Mouse (Mus musculus) adipocyte (in vitro differentiated cells): ENCODE data around the gene Tspan33.
"Not testable (repeated sequence)": the region's sequence is repeated elsewhere in the genome, so short reads cannot be mapped to it uniquely, and the experiment has no call there.

Experiments
- DNase-seq: peaks from one replicate; pipeline ENCODE4 v3.0.0-alpha.2; 2016; ENCODE audit warnings: low spot score

The Tspan33 gene

DNA sequence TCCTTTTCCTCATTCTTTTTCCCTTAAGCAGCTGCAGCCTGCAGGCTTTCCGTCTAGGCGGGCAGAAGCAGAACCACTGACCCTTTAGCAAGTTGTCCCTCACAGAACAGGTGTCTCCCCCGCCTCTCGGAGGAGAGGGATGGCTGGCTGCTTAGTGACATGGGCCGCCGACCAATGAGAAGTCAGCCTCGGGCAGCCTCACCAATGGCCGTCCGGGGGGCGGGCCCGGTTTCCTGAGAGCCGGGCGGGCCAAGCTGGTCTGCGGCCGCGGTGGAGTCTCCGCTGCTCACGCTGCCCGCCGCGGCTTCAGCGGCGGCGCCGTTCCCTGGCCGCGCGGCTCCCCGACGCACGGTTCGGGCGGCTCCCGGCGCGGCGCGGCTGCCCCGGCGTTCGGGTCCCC lies at the start of gene Tspan33:
TSS of gene Tspan33 (plus strand) at position 270 of the 400 bp plus-strand sequence.
- DNase-seq, result peak; percentile 76

DNA sequence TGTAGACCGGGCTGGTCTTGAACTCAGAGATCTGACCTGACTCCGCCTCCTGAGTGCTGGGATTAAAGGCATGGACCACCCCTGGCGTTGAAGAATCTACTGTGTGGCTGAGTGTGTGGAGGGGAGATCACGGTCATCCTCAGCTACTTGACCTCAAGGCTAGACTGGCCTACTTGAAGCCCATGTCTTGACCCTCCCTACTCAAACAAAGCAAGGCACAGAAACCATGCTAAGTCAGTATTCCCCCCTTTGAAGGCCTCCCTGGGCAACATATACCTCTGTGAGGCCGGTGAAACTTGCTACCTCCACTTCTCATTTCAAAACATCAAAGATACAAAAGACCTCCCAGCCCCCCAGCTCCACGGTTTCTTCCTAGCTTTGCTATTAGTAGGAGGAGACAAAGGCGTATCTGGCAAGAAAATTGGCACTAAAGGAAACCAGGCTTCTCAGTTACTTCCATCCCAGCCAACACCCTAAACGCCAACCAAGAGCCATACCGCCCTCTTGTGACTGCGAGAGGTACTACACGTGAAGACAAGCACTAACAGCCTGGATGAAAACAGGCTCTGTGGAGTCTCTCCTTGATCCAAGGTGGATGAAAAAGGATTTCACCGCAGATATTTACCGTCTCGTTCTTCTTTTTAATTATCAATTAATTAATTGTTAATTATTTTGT lies 44.4 kb upstream of the Tspan33 start:
- peak; percentile 98 for DNase-seq

DNA sequence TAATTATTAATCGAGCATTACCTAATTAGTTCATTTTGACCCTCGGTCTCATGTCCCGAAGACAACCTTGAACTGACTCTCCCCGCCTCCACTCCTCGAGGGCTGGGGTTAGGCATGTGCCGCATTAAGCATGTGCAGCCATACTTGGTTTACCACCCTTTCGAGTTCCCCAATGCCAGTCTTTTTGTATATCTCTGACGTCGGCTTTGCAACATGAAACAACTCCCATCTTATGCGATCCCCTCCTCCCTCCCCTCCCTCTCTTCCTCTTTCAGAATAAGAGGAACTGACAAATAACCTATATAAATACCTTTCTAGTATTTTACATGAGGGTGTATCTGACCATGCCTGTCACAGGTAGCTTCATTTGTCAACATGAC lies 43.9 kb upstream of the Tspan33 start:
- no peak for DNase-seq

DNA sequence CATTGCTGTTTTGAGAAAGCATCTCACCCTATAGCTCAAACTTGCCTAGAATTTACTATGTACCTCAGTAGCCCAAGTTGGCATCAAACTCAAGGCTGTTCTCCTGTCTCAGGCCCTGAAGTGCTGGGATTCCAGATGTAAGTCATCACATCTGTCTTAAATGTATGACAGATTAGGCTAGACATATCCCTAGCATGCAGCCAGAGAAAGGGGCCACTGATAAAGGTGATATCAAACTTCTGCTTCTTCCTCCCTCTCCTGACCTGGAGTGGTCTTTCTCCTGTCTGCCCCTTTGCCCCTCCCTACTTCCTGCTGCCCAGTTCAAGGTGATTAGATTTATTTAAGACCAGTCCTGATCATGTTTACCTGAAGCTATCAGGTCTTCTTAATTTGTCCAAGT lies 40.8 kb upstream of the Tspan33 start:
- DNase-seq, result no peak

- DNase-seq, result no peak
Observed at GRCm38 (mm10) chr6:29658626-29659475, 35.2 kb upstream of the Tspan33 start.

DNA sequence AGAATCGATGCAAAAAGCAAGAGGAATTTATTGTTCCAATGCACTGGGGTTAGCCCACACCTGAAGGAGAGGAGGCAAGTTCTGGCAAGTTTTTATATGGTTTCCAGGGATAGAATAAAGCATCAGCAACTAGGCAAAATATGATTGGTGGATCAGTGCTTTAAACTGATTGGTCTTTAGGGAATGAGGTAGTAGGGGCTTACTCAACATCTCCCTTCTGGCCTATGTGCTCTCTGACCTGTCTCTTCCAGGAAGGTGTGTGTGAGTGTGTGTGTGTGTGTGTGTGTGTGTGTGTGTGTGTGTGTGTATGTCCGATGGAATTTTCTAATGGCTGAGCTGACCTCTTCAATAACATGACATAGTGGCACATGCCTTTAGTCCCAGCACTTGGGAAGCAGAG lies 34.1 kb upstream of the Tspan33 start:
- no peak for DNase-seq

DNA sequence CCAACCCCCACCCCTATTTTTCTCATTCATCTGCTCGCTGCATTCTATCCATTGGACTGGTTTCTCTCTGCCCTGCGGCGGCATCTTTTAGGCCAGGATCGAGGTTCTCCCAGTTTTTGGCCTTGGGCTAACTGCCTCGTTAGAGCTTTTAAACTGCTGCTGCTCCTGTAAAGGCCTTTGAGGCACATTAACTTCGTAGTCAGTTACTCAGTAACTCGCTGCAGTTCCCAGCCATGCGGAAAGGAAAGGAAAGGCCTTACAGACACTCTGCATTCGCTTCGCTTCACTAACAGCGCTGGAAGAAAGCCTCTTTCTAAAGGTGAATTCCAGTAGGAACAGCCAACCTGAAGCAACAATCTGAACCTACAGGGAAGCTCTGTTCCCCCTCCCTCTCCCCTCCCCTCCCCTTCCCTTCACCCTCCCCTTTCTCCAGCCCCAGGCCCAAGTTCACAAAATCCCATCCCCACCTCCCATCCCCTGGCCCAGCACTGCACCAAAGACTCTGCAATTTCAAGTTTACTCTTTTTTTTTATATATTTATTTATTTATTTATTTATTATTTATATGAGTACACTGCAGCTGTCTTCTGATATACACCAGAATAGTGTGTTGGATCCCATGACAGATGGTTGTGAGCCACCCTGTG lies 33.2 kb upstream of the Tspan33 start:
- DNase-seq, result no peak

DNA sequence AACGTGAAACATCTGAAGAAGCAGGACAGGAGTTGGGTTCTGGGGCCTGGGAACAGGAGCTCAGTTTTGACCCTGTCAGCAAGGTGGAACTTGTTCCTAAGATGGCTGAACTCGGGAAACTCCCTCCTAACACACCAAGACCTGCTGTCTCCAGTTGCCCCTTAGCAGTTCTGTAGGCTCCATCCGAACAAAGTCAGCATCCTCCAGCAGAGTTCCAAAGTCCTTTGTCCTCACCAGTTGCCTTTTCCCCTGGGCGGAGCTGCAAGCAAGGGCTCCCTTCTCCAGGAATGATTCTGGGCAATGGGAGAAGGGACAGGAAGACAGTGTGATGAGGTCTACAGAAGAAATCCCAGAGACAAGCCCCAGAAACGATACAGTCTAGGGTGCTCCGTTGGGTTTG lies 26.8 kb upstream of the Tspan33 start:
- DNase-seq, result no peak

- no peak for DNase-seq
Observed at GRCm38 (mm10) chr6:29671741-29672140, 22.3 kb upstream of the Tspan33 start.

DNA sequence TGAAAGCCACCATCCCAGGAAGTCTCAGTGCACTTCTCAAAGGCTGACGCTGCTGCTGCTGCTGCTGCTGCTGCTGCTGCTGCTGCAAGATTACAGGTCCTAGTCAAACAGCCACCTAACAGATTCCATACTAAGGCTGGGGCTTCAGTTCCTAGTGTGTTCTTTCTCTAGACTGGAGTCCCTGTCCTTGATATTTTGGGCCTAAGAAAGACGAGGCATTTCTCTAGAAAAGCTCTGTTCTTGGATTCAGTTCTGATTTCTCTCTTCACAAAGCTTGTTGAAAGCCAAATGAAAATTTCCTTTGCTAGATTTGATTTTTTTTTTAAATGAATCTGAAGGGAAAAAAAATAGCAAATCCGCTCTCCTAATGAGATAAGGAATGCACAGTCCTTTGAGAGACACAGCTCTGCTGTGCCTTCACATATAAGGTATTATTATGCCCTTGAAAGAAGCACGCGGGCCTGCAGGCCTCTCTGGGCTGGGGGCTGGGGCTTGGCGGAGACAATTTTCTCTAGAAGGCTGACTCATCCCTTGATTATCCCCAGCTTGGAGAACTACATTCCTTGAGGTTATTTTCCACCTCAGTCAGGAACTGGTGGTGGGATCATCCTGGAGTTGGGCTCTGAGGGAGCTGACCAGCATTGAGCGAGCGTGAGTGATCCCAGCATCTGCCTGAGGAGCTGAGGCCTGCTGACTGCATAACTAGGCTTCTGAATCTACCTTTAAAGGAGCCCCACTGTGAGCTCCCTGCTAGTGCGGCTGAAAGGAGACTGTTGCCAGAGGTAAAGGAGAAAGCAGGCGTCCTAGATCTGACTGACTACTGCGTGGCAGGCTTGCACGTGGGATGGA lies 21.2 kb upstream of the Tspan33 start:
- no peak for DNase-seq

- no peak for DNase-seq
Observed at GRCm38 (mm10) chr6:29673739-29674138, 20.3 kb upstream of the Tspan33 start.

- not testable (repeated sequence) for DNase-seq
Observed at GRCm38 (mm10) chr6:29679947-29680550, 14.0 kb upstream of the Tspan33 start.

DNA sequence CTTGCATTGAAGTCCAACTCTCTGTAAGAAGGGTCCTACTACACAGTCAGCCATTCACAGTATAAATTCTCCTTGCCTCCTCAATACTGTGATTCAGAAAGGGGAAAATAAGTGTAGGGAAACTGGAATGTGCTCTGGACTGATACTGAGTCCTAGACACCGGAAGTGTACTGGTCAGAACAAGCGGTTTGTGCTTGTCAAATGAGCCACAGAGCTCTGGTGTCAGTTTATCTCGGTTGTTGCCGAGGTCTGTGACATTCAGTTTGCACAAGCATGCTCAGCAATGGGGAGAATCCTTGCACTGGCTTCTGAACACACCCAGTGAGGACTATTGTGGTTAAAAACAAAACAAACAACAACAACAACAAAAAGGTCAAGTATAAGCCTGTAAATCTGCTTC lies 12.2 kb upstream of the Tspan33 start:
- no peak for DNase-seq

GRCm38 (mm10) chr6:29684686-29685085 lies 9.3 kb upstream of the Tspan33 start:
- no peak for DNase-seq

DNA sequence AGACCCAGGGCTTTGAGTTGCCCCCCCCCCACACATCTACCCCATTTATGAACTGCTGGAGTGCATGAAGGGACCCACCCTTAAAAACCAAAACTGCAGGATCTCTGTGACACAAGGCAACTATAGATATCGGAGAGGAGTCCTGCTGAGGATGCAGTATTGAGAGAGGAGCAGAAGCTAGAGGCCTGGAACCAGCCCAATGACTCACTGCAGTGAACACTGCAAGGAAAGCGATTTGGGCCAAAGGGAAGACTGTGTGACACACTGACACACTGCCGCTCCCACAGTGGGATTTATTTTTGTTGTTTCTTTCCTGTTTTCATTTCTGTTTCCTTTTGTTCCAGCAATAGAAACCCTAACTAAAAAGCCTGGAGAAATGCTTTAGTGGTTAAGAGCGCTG lies 8.1 kb upstream of the Tspan33 start:
- peak; percentile 76 for DNase-seq

DNA sequence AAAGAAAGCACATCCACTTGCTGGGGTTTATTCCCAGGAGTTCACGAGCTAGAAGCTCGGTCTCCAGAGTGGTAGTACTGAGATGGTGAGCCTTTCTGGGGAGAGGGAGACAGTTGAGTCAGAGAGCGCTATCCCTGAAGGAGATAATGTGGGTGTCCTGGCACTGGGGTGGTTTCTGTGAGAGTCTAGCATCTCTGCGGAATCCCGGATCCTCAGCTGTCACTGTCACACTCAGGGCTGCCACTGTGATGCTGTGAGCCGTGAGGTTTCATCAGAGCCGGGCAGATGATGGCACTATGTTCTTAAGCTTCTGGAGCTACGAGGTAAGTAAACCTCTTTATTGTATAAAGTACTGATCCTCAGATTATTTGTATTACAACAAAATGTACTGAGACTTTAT lies 4.6 kb upstream of the Tspan33 start:
- DNase-seq, result no peak

GRCm38 (mm10) chr6:29694375-29695289 lies 610 bp downstream of the Tspan33 start:
- no peak for DNase-seq

DNA sequence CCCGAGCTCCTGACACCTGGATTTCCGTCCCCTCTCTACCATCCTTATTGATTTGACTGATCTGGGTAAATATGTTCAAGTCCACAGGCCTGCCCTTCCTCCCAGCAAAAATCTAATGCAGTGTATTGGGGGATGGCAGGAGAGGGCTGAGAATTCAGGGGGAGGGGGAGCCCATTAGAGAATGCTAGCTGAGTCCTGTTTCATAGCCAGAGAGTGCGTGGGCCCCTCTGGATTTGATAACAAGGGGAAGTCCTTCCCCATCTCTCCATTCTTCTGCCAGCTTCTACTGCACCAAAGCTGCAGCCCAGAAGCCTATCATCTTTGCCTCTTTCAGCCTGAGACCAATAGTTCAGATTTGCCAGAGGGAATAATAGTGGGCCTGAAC lies 1.3 kb downstream of the Tspan33 start:
- DNase-seq, result no peak

GRCm38 (mm10) chr6:29695975-29696374 lies 2.0 kb downstream of the Tspan33 start:
- no peak for DNase-seq

- DNase-seq, result no peak
Observed at GRCm38 (mm10) chr6:29697139-29697538, 3.1 kb downstream of the Tspan33 start.

GRCm38 (mm10) chr6:29697548-29697947 lies 3.5 kb downstream of the Tspan33 start:
- no peak for DNase-seq
